Mouse (Mus musculus): ENCODE results near the gene Aspa.

Aspa gene

DNA sequence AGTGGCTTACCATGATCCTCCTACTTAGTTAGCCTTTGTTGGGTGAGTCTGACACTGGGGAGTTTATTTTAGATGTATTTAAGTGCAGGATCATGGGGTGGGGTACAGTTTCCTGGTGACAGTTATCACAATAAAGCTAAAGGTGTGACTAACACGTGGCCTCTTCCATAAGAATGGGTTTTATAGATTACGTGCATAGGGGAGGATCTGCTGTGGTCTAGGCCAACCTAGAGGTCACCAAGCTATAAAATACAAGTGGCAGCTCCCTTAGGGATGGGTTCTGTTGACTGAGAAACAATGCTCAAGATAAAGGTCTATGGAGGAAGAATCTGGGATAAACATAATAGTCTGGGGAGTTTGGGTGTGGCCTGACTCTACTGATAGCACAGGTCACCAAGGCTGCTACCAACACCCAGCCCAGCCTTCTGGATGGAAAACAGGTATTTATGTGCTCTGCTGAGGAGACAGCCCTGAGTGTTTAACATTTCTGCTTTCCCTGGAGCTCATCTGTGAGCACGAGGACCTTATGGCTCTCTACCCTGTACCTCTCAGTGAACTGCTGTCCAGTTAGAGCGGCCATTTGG is 71.9 kb downstream of the Aspa start:
- DNase-seq (ENCODE audit: low spot score), result no peak
